Mouse (Mus musculus): Measurements from ENCODE around the gene Cmss1. TPM values are rescaled to one million over a fixed set of nuclear protein-coding genes. Genes with fewer than 3 reads are reported as not detected.
A peak's percentile ranks its signal among the peaks of the same experiment; 100 is the strongest.

Gene Cmss1
- polyA plus RNA-seq, 1 experiment from 2014 or later = 39.5 TPM

GRCm38 (mm10) chr16:57359251-57359650, 247.4 kb downstream of the Cmss1 start:
- WGBS = 94% methylated on average over 10 of the region's 10 CpGs
- H3K4me3 ChIP-seq (replicated peaks; ENCODE audit: low read length) = no peak overlapping the region

GRCm38 (mm10) chr16:57357011-57357410, 249.7 kb downstream of the Cmss1 start:
- H3K27ac ChIP-seq (ENCODE audit: low read length) = no peak overlapping the region
- no peaks in the 10 kb centered on the region for H3K36me3 ChIP-seq (ENCODE audit: control insufficient read depth, insufficient read depth, low read length)
- no peak overlapping the region for H3K4me2 ChIP-seq (ENCODE audit: low read depth, low read length)
- no peak overlapping the region for H3K9ac ChIP-seq (ENCODE audit: low read length)
- no peak for ATAC-seq (ENCODE audit: insufficient read depth, low FRiP score)
- H3K9me3 ChIP-seq (replicated peaks; ENCODE audit: control insufficient read depth, low read length) = no peaks in the 10 kb centered on the region
- no peak overlapping the region for H3K4me3 ChIP-seq (replicated peaks; ENCODE audit: low read length)
- H3K27me3 ChIP-seq (ENCODE audit: control insufficient read depth, insufficient read depth, low read length) = no peaks in the 10 kb centered on the region
- H3K4me1 ChIP-seq (ENCODE audit: control insufficient read depth, insufficient read depth, low read length) = peaks cover 3% of the 10 kb centered on the region
- 85% methylated on average over 6 of the region's 6 CpGs for WGBS

More at GRCm38 (mm10) chr16:57359251-57359650, 247.4 kb downstream of the Cmss1 start:
- Histone ChIP-seq H3K9me3 (replicated peaks; ENCODE audit: control insufficient read depth, low read length) (no peaks in the 10 kb centered on the region), H3K4me2 (ENCODE audit: low read depth, low read length) (no peak overlapping the region), H3K9ac (ENCODE audit: low read length) (no peak overlapping the region), H3K27me3 (ENCODE audit: control insufficient read depth, insufficient read depth, low read length) (no peaks in the 10 kb centered on the region), H3K27ac (ENCODE audit: low read length) (no peak overlapping the region), H3K4me1 (ENCODE audit: control insufficient read depth, insufficient read depth, low read length) (peaks cover 12% of the 10 kb centered on the region; the same call in 1 of the 2 replicates), H3K36me3 (ENCODE audit: control insufficient read depth, insufficient read depth, low read length) (no peaks in the 10 kb centered on the region)
- ATAC-seq (ENCODE audit: insufficient read depth, low FRiP score) = no peak

DNA sequence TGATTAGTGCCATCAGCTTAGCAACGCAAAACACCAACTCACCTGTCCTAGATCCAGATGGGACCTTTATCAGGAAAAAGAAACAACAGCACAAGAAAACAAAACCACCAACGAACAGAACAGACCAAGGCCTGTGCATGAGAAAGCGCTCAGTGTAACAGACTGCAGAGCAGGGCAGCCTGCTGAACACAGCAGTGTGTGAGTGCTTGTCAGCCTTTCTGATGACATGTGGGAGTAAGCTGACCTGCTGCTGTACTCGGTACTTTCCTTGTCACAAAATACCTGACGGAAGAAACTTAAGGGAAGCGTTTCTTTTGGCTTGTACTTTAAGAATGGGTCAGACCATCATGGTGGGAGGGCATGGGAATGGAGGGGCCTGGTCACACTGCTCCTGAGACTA, 250.2 kb downstream of the Cmss1 start:
- Histone ChIP-seq H3K9me3 (replicated peaks; ENCODE audit: control insufficient read depth, low read length) (no peaks in the 10 kb centered on the region), H3K4me3 (replicated peaks; ENCODE audit: low read length) (no peak overlapping the region), H3K9ac (ENCODE audit: low read length) (no peak overlapping the region), H3K36me3 (ENCODE audit: control insufficient read depth, insufficient read depth, low read length) (no peaks in the 10 kb centered on the region), H3K27ac (ENCODE audit: low read length) (no peak overlapping the region), H3K27me3 (ENCODE audit: control insufficient read depth, insufficient read depth, low read length) (no peaks in the 10 kb centered on the region), H3K4me1 (ENCODE audit: control insufficient read depth, insufficient read depth, low read length) (peaks cover 3% of the 10 kb centered on the region), H3K4me2 (ENCODE audit: low read depth, low read length) (no peak overlapping the region)
- 71% methylated on average over 6 of the region's 6 CpGs for WGBS
- no peak for ATAC-seq (ENCODE audit: insufficient read depth, low FRiP score)

DNA sequence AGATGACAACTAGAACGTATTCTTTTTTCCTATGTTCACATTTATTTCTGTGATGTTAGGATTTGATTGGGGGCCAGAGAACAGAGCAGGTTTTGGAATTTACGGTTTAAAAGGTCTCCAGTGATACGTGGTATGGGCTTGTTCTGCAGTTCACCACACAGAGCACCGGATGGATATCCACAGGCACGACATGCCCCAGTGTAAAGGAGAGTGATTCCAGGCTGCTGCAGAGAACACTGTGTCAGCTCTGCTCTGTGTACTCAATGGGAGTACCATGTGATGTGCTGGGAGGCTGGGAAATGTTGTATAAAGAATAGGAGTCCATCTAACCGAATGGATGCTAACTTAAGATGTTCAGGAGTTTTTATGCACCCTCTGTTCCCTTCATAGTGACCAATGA, 252.7 kb downstream of the Cmss1 start:
- Histone ChIP-seq H3K9me3 (replicated peaks; ENCODE audit: control insufficient read depth, low read length) (no peaks in the 10 kb centered on the region), H3K27me3 (ENCODE audit: control insufficient read depth, insufficient read depth, low read length) (no peaks in the 10 kb centered on the region), H3K27ac (ENCODE audit: low read length) (no peak overlapping the region), H3K36me3 (ENCODE audit: control insufficient read depth, insufficient read depth, low read length) (no peaks in the 10 kb centered on the region), H3K4me3 (replicated peaks; ENCODE audit: low read length) (no peak overlapping the region), H3K4me2 (ENCODE audit: low read depth, low read length) (no peak overlapping the region), H3K9ac (ENCODE audit: low read length) (no peak overlapping the region), H3K4me1 (ENCODE audit: control insufficient read depth, insufficient read depth, low read length) (peaks cover 3% of the 10 kb centered on the region)
- no peak for ATAC-seq (ENCODE audit: insufficient read depth, low FRiP score)
- 49% methylated on average over 6 of the region's 6 CpGs for WGBS

DNA sequence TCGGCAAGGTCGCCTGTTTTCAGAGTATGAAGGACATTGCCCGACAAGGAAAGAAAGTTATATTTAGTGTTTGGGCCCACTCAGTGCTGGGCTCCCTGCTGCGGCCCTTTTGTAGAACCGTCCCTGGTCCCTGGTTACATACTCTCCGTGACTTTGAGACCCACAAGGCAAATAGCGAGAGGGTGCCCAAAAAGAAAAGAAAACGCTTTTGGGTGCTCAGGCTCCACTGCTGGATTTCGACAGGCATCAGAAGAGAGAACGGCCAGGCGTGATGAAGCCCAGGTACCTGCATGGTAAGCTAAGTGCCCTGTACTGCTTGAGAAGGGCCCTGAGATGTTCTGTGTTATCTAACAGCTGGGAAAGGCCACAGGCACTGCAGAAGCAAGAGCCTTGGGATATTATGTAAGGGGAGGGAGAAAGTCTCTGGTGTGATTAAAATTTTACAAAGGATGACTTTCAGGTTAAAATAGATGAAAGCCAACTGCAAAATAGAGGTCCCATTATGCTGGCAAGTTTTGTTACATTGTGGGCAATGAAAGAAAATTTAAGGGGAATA, 253.4 kb downstream of the Cmss1 start:
- no peak overlapping the region for H3K4me3 ChIP-seq (replicated peaks; ENCODE audit: low read length)
- no peaks in the 10 kb centered on the region for H3K9me3 ChIP-seq (replicated peaks; ENCODE audit: control insufficient read depth, low read length)
- 0 out of 2 replicates have a peak overlapping the region, but pooled peaks have one; percentile 18 for H3K9ac ChIP-seq (ENCODE audit: low read length)
- no peak overlapping the region for H3K4me2 ChIP-seq (ENCODE audit: low read depth, low read length)
- H3K27me3 ChIP-seq (ENCODE audit: control insufficient read depth, insufficient read depth, low read length) = no peaks in the 10 kb centered on the region
- H3K4me1 ChIP-seq (ENCODE audit: control insufficient read depth, insufficient read depth, low read length) = peaks cover 3% of the 10 kb centered on the region
- H3K27ac ChIP-seq (ENCODE audit: low read length) = no peak overlapping the region
- H3K36me3 ChIP-seq (ENCODE audit: control insufficient read depth, insufficient read depth, low read length) = no peaks in the 10 kb centered on the region
- WGBS = 83% methylated on average over 11 of the region's 11 CpGs
- ATAC-seq (ENCODE audit: insufficient read depth, low FRiP score) = no peak

- H3K9me3 ChIP-seq (replicated peaks; ENCODE audit: control insufficient read depth, low read length) = no peaks in the 10 kb centered on the region
- ATAC-seq (ENCODE audit: insufficient read depth, low FRiP score) = no peak
- H3K27me3 ChIP-seq (ENCODE audit: control insufficient read depth, insufficient read depth, low read length) = no peaks in the 10 kb centered on the region
- peaks cover 3% of the 10 kb centered on the region for H3K4me1 ChIP-seq (ENCODE audit: control insufficient read depth, insufficient read depth, low read length)
- no peak within 1 kb of the TSS for H3K4me2 ChIP-seq (ENCODE audit: low read depth, low read length)
- no peak within 1 kb of the TSS for H3K27ac ChIP-seq (ENCODE audit: low read length)
- 78% methylated on average over 6 of the region's 6 CpGs for WGBS
- no peak within 1 kb of the TSS for H3K4me3 ChIP-seq (replicated peaks; ENCODE audit: low read length)
- 0 out of 2 replicates have a peak within 1 kb of the TSS, but pooled peaks have one; percentile 18 for H3K9ac ChIP-seq (ENCODE audit: low read length)
- no peaks in the 10 kb centered on the region for H3K36me3 ChIP-seq (ENCODE audit: control insufficient read depth, insufficient read depth, low read length)
Observed at GRCm38 (mm10) chr16:57352751-57353150, 253.9 kb downstream of the Cmss1 start, which contains the start of gene Filip1l. Filip1l (plus strand) TSS chr16:57353093.

DNA sequence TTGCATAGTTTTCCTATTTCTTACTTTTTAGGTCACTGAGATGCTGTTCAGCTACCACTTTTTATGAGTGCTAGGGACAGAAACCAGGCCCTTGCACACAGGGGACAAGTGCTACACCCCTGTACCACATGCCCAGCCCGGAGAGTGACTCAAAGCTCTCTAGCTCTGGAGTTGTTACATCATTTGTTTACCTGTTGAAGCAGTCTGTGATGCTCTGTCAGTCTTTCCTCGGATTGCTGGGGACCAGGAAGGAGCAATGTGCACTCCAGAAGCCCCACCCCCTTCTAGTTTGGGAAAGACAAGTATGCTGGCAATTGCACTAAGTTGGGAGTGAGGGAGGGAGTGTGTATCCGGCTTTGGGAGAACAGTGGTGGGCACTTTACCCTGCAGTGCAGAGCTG, 257.0 kb downstream of the Cmss1 start:
- Histone ChIP-seq H3K36me3 (ENCODE audit: control insufficient read depth, insufficient read depth, low read length) (no peaks in the 10 kb centered on the region), H3K4me2 (ENCODE audit: low read depth, low read length) (no peak overlapping the region), H3K4me1 (ENCODE audit: control insufficient read depth, insufficient read depth, low read length) (peaks cover 3% of the 10 kb centered on the region), H3K4me3 (replicated peaks; ENCODE audit: low read length) (no peak overlapping the region), H3K27ac (ENCODE audit: low read length) (no peak overlapping the region), H3K27me3 (ENCODE audit: control insufficient read depth, insufficient read depth, low read length) (no peaks in the 10 kb centered on the region), H3K9ac (ENCODE audit: low read length) (no peak overlapping the region), H3K9me3 (replicated peaks; ENCODE audit: control insufficient read depth, low read length) (no peaks in the 10 kb centered on the region)
- WGBS = 39% methylated on average over 3 of the region's 3 CpGs
- peak; percentile 77; the same call in 1 of the 2 replicates for ATAC-seq (ENCODE audit: insufficient read depth, low FRiP score)

- Histone ChIP-seq H3K9ac (ENCODE audit: low read length) (no peak overlapping the region), H3K4me3 (replicated peaks; ENCODE audit: low read length) (no peak overlapping the region), H3K4me2 (ENCODE audit: low read depth, low read length) (no peak overlapping the region), H3K27me3 (ENCODE audit: control insufficient read depth, insufficient read depth, low read length) (no peaks in the 10 kb centered on the region), H3K4me1 (ENCODE audit: control insufficient read depth, insufficient read depth, low read length) (peaks cover 3% of the 10 kb centered on the region), H3K9me3 (replicated peaks; ENCODE audit: control insufficient read depth, low read length) (no peaks in the 10 kb centered on the region), H3K36me3 (ENCODE audit: control insufficient read depth, insufficient read depth, low read length) (no peaks in the 10 kb centered on the region), H3K27ac (ENCODE audit: low read length) (no peak overlapping the region)
- WGBS = 73% methylated on average over 3 of the region's 3 CpGs
- no peak for ATAC-seq (ENCODE audit: insufficient read depth, low FRiP score)
Observed at GRCm38 (mm10) chr16:57349039-57349438, 257.6 kb downstream of the Cmss1 start.

DNA sequence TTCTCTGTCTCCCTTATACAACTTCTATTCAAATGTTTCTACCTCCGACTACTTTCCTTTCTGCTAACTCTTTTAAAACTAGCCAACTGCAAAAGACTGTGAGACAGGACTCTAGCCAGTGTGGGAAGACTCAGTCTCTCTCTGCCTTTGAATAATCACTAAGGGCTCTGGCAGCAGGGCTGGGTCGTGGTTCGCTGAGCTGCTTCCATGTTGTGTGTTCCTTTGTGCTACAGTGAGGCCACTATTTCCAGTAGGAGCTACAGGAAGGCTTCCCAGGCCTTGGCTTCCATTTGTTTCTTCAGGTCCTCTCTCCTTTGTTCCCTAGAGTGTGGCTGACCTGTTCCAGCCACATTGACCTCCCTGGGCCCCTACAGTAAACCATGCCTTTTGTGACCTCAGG, 260.4 kb downstream of the Cmss1 start:
- Histone ChIP-seq H3K27ac (ENCODE audit: low read length) (no peak overlapping the region), H3K27me3 (ENCODE audit: control insufficient read depth, insufficient read depth, low read length) (no peaks in the 10 kb centered on the region), H3K9ac (ENCODE audit: low read length) (no peak overlapping the region), H3K4me2 (ENCODE audit: low read depth, low read length) (no peak overlapping the region), H3K4me1 (ENCODE audit: control insufficient read depth, insufficient read depth, low read length) (no peaks in the 10 kb centered on the region), H3K9me3 (replicated peaks; ENCODE audit: control insufficient read depth, low read length) (no peaks in the 10 kb centered on the region), H3K36me3 (ENCODE audit: control insufficient read depth, insufficient read depth, low read length) (no peaks in the 10 kb centered on the region), H3K4me3 (replicated peaks; ENCODE audit: low read length) (no peak overlapping the region)
- WGBS = 85% methylated on average over 3 of the region's 3 CpGs
- no peak for ATAC-seq (ENCODE audit: insufficient read depth, low FRiP score)

Measured in stomach, embryonic 16.5 days (tissue).